Mouse (Mus musculus) embryonic facial prominence, embryonic 11.5 days (tissue): ENCODE measurements at regions not wholly inside any gene's neighbourhood (a gene's known extent, or its start where the extent isn't known, plus 50 kb on each side); places are given as distances from the start of the nearest gene placed in this dataset.

Experiments used
- ATAC-seq: fragments of 200-750 bp; cut with Nextera tagmentation; replicated peaks from 2 replicates; pipeline ENCODE4 v1.8.0; 2017; ENCODE audit warnings: low read depth; ENCODE audit not compliant: insufficient number of reproducible peaks, low FRiP score, low TSS enrichment
- DNase-seq: peaks from one replicate; pipeline ENCODE4 v3.0.0-alpha.2; 2015; ENCODE audit warnings: low spot score
- H3K27ac ChIP-seq: fragments of 300-500 bp; sonication (generic); replicated peaks from 2 replicates; pipeline ENCODE4 v1.5.1; 2014; ENCODE audit warnings: mild to moderate bottlenecking, low read depth, low read length, control low read depth
- H3K27me3 ChIP-seq: fragments of 300-500 bp; sonication (generic); 2 replicates; pipeline ENCODE4 v1.6.1; 2014; ENCODE audit warnings: mild to moderate bottlenecking, low read length, moderate library complexity, mixed read lengths; ENCODE audit not compliant: control insufficient read depth, insufficient read depth
- H3K36me3 ChIP-seq: fragments of 300-500 bp; sonication (generic); replicated peaks from 2 replicates; pipeline ENCODE4 v1.6.1; 2014; ENCODE audit warnings: low read depth, mild to moderate bottlenecking, low read length, moderate library complexity, mixed read lengths; ENCODE audit not compliant: control insufficient read depth, insufficient read depth
- H3K4me1 ChIP-seq: fragments of 300-500 bp; sonication (generic); 2 replicates; pipeline ENCODE4 v1.6.1; 2014; ENCODE audit warnings: low read length, mixed read lengths; ENCODE audit not compliant: control insufficient read depth, insufficient read depth
- H3K4me2 ChIP-seq: fragments of 300-500 bp; sonication (generic); 2 replicates; pipeline ENCODE4 v1.6.1; 2014; ENCODE audit warnings: low read depth, mild to moderate bottlenecking, control low read depth, low read length, moderate library complexity
- H3K4me3 ChIP-seq: fragments of 300-500 bp; sonication (generic); 2 replicates; pipeline ENCODE4 v1.5.1; 2014; ENCODE audit warnings: low read depth, low read length, control low read depth
- H3K9ac ChIP-seq: fragments of 300-500 bp; sonication (generic); replicated peaks from 2 replicates; pipeline ENCODE4 v1.6.1; 2014; ENCODE audit warnings: mild to moderate bottlenecking, control low read depth, low read length
- H3K9me3 ChIP-seq: fragments of 300-500 bp; sonication (generic); replicated peaks from 2 replicates; pipeline ENCODE4 v1.6.1; 2016; ENCODE audit warnings: mild to moderate bottlenecking, low read length, inconsistent platforms, mixed read lengths; ENCODE audit not compliant: control insufficient read depth
- WGBS: fragments of 180-500 bp; shearing (Covaris S2); extraction: QIAGEN DNeasy Blood & Tissue Kit; methylation state at CpG from one replicate; pipeline ENCODE4 v1.1.7; 2014; 5-methylcytosine and 5-hydroxymethylcytosine counted together

GRCm38 (mm10) chr15:64434502-64434901, 374.2 kb upstream of the Fam49b start:
- no peak overlapping the region for H3K9ac ChIP-seq
- peak; percentile 48 for DNase-seq
- no peaks in the 10 kb centered on the region for H3K27me3 ChIP-seq
- ATAC-seq: 0 out of 2 replicates have a peak, but pooled peaks have one; percentile 52
- no peak overlapping the region for H3K4me3 ChIP-seq
- no peak overlapping the region for H3K4me2 ChIP-seq
- no peak overlapping the region for H3K27ac ChIP-seq
- whole genome bisulfite sequencing: 17% methylated on average over 3 of the region's 3 CpGs
- no peaks in the 10 kb centered on the region for H3K36me3 ChIP-seq
- no peaks in the 10 kb centered on the region for H3K9me3 ChIP-seq
- H3K4me1 ChIP-seq: no peaks in the 10 kb centered on the region

- H3K27me3 ChIP-seq: no peaks in the 10 kb centered on the region
- no peaks in the 10 kb centered on the region for H3K4me1 ChIP-seq
- 82% methylated on average over 2 of the region's 2 CpGs for WGBS
- no peaks in the 10 kb centered on the region for H3K36me3 ChIP-seq
- H3K9ac ChIP-seq: no peak overlapping the region
- no peak overlapping the region for H3K27ac ChIP-seq
- H3K9me3 ChIP-seq: no peaks in the 10 kb centered on the region
- no peak overlapping the region for H3K4me3 ChIP-seq
- DNase-seq (no peak), ATAC-seq (no peak)
- H3K4me2 ChIP-seq: no peak overlapping the region
These were observed 374.6 kb upstream of the Fam49b start for GRCm38 (mm10) chr15:64434908-64435307.

- 69% methylated on average over 4 of the region's 4 CpGs for WGBS
- no peak overlapping the region for H3K27ac ChIP-seq
- no peaks in the 10 kb centered on the region for H3K4me1 ChIP-seq
- no peak overlapping the region for H3K9ac ChIP-seq
- no peaks in the 10 kb centered on the region for H3K9me3 ChIP-seq
- ATAC-seq: no peak
- no peaks in the 10 kb centered on the region for H3K27me3 ChIP-seq
- no peak overlapping the region for H3K4me2 ChIP-seq
- H3K36me3 ChIP-seq: no peaks in the 10 kb centered on the region
- DNase-seq: no peak
- no peak overlapping the region for H3K4me3 ChIP-seq
These were observed 372.4 kb upstream of the Gm21798 start for GRCm38 (mm10) chr15:64445076-64445475.

- Histone ChIP-seq H3K27ac (no peak overlapping the region), H3K9ac (no peak overlapping the region), H3K4me3 (no peak overlapping the region), H3K36me3 (no peaks in the 10 kb centered on the region), H3K4me1 (no peaks in the 10 kb centered on the region), H3K9me3 (no peaks in the 10 kb centered on the region), H3K4me2 (no peak overlapping the region), H3K27me3 (no peaks in the 10 kb centered on the region)
- ATAC-seq (no peak; the same call in 1 of the 2 replicates), DNase-seq (no peak)
- WGBS: 75% methylated on average over 9 of the region's 9 CpGs
These were observed 371.0 kb upstream of the Gm21798 start for GRCm38 (mm10) chr15:64446411-64447072.

GRCm38 (mm10) chr15:64447239-64447952, 370.1 kb upstream of the Gm21798 start:
- no peak for ATAC-seq
- no peak overlapping the region for H3K4me3 ChIP-seq
- no peak overlapping the region for H3K9ac ChIP-seq
- H3K9me3 ChIP-seq: no peaks in the 10 kb centered on the region
- 77% methylated on average over 5 of the region's 5 CpGs for WGBS
- no peak overlapping the region for H3K27ac ChIP-seq
- H3K36me3 ChIP-seq: no peaks in the 10 kb centered on the region
- no peak for DNase-seq
- no peaks in the 10 kb centered on the region for H3K27me3 ChIP-seq
- no peaks in the 10 kb centered on the region for H3K4me1 ChIP-seq
- no peak overlapping the region for H3K4me2 ChIP-seq

GRCm38 (mm10) chr15:64448581-64449140, 368.8 kb upstream of the Gm21798 start:
- WGBS: 91% methylated on average over 7 of the region's 7 CpGs
- ATAC-seq (no peak), DNase-seq (no peak)
- Histone ChIP-seq H3K9me3 (no peaks in the 10 kb centered on the region), H3K9ac (no peak overlapping the region), H3K4me2 (no peak overlapping the region), H3K27ac (no peak overlapping the region), H3K27me3 (no peaks in the 10 kb centered on the region), H3K4me1 (no peaks in the 10 kb centered on the region), H3K36me3 (no peaks in the 10 kb centered on the region), H3K4me3 (no peak overlapping the region)

- DNase-seq: no peak
- ATAC-seq: no peak
These were observed 346.8 kb upstream of the Gm21798 start for GRCm38 (mm10) chr15:64470743-64471142.

GRCm38 (mm10) chr15:64471597-64471996, 345.9 kb upstream of the Gm21798 start:
- Histone ChIP-seq H3K4me1 (no peaks in the 10 kb centered on the region), H3K36me3 (no peaks in the 10 kb centered on the region), H3K27me3 (no peaks in the 10 kb centered on the region), H3K9ac (no peak overlapping the region), H3K27ac (no peak overlapping the region), H3K9me3 (no peaks in the 10 kb centered on the region), H3K4me2 (no peak overlapping the region), H3K4me3 (no peak overlapping the region)
- WGBS: 48% methylated on average over 2 of the region's 2 CpGs
- no peak for ATAC-seq
- no peak for DNase-seq

More at GRCm38 (mm10) chr15:64470743-64471142, 346.8 kb upstream of the Gm21798 start:
- no peak overlapping the region for H3K9ac ChIP-seq
- no peaks in the 10 kb centered on the region for H3K9me3 ChIP-seq
- no peak overlapping the region for H3K27ac ChIP-seq
- no peak overlapping the region for H3K4me3 ChIP-seq
- no peaks in the 10 kb centered on the region for H3K36me3 ChIP-seq
- 81% methylated on average over 1 of the region's 1 CpGs for WGBS
- H3K4me1 ChIP-seq: no peaks in the 10 kb centered on the region
- no peak overlapping the region for H3K4me2 ChIP-seq
- H3K27me3 ChIP-seq: no peaks in the 10 kb centered on the region
